Mouse (Mus musculus): ENCODE data around the gene AC134908.4.

The AC134908.4 gene

GRCm38 (mm10) chr17:25808789-25809605, 13.5 kb upstream of the AC134908.4 start, which contains the start of gene Fbxl16:
Fbxl16 (plus strand) TSS chr17:25809085.
- CTCF ChIA-PET: no interaction called here

GRCm38 (mm10) chr17:25808028-25808427, 12.6 kb upstream of the AC134908.4 start:
- CTCF ChIA-PET: no interaction called here

- CTCF ChIA-PET: interaction anchor here (0.6 to 0.9 kb wide), 2 partner anchors 15 to 21 kb away, joined by 3 to 4 read pairs; no protein-coding TSS in a partner anchor
Observed at GRCm38 (mm10) chr17:25807452-25807851, 12.0 kb upstream of the AC134908.4 start.

- CTCF ChIA-PET: no interaction called here
Observed at GRCm38 (mm10) chr17:25806507-25806906, 11.0 kb upstream of the AC134908.4 start.

- CTCF ChIA-PET: interaction anchor here (0.6 to 1.0 kb wide), 2 partner anchors 20 to 24 kb away, joined by 4 to 17 read pairs; partner anchors contain the start of gene Wdr24
Observed at GRCm38 (mm10) chr17:25802825-25803517, 7.5 kb upstream of the AC134908.4 start.

GRCm38 (mm10) chr17:25801029-25801428, 5.6 kb upstream of the AC134908.4 start:
- CTCF ChIA-PET: no interaction called here

GRCm38 (mm10) chr17:25796951-25797369, 1.5 kb upstream of the AC134908.4 start, which contains the start of gene Metrn:
Metrn (minus strand) TSS chr17:25797136.
- CTCF ChIA-PET: no interaction called here

GRCm38 (mm10) chr17:25796211-25796771, 832 bp upstream of the AC134908.4 start:
- CTCF ChIA-PET: no interaction called here

- CTCF ChIA-PET: interaction anchor here (0.6 kb wide), 1 partner anchor 1068 kb away, joined by 6 read pairs; no protein-coding TSS in a partner anchor
Observed at GRCm38 (mm10) chr17:25794998-25795397, 461 bp downstream of the AC134908.4 start.

- CTCF ChIA-PET: interaction anchor here (0.6 to 0.7 kb wide), 2 partner anchors 73 to 1068 kb away, joined by 3 to 6 read pairs; no protein-coding TSS in a partner anchor
Observed at GRCm38 (mm10) chr17:25794197-25794596, 1.3 kb downstream of the AC134908.4 start.

GRCm38 (mm10) chr17:25792615-25793014, 2.8 kb downstream of the AC134908.4 start, which contains the start of gene Fam173a:
Fam173a (minus strand) TSS chr17:25792901.
- CTCF ChIA-PET: interaction anchor here (1.3 kb wide), 1 partner anchor 19 kb away, joined by 15 read pairs; the partner anchor contains the start of gene Narfl

- CTCF ChIA-PET: interaction anchor here (1.3 kb wide), 1 partner anchor 19 kb away, joined by 15 read pairs; the partner anchor contains the start of gene Narfl
Observed at GRCm38 (mm10) chr17:25791843-25792527, 3.5 kb downstream of the AC134908.4 start.

- CTCF ChIA-PET: interaction anchor here (0.5 kb wide), 1 partner anchor 1149 kb away, joined by 3 read pairs; no protein-coding TSS in a partner anchor
Observed at GRCm38 (mm10) chr17:25791320-25791842, 4.1 kb downstream of the AC134908.4 start.

GRCm38 (mm10) chr17:25786781-25787504, 8.5 kb downstream of the AC134908.4 start:
- CTCF ChIA-PET: no interaction called here

- CTCF ChIA-PET: no interaction called here
Observed at GRCm38 (mm10) chr17:25786280-25786679, 9.2 kb downstream of the AC134908.4 start, which contains the start of gene Ccdc78. Ccdc78 (plus strand) TSS chr17:25786580.

- CTCF ChIA-PET: no interaction called here
Observed at GRCm38 (mm10) chr17:25785281-25785745, 10.1 kb downstream of the AC134908.4 start, which contains the start of gene Haghl. Haghl (minus strand) TSS chr17:25785673.

- CTCF ChIA-PET: no interaction called here
Observed at GRCm38 (mm10) chr17:25783861-25784574, 11.4 kb downstream of the AC134908.4 start.

GRCm38 (mm10) chr17:25783086-25783485, 12.4 kb downstream of the AC134908.4 start:
- CTCF ChIA-PET: no interaction called here

GRCm38 (mm10) chr17:25781339-25781738, 14.1 kb downstream of the AC134908.4 start:
- CTCF ChIA-PET: no interaction called here

All from spleen, embryonic (tissue).